Mouse (Mus musculus): Measurements from ENCODE around the gene Defb30. TPM values are rescaled to one million over a fixed set of nuclear protein-coding genes. Genes with fewer than 3 reads are reported as not detected.

Gene Defb30
- total and polyA plus RNA-seq, 3 experiments = not detected

DNA sequence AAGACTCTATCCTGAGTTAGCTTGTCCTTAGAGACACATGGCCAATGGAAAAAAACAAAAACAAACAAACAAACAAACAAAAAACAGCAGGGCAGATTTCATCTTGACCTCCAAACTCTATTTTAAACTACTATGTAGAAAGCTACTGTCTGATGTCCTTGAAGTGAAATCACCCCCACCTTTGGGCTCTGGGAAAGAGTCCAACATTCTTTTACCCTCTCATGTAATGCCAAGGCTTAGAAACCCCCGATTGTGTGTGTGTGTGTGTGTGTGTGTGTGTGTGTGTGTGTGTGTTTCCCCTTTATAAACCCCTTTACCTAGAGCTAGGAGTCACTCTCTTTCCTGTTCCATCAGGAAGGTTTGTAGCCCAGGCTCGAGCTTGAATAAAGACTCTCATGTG lies 47.2 kb downstream of the Defb30 start:
- DNase-seq (ENCODE audit: extremely low read depth) = no peak
- no peak overlapping the region for H3K4me3 ChIP-seq (replicated peaks in 1 of 3; ENCODE audit: low read depth in 2 of 3, low read length in 2 of 3, poor library complexity in 1 of 3)
- in situ Hi-C loops (cut with MboI; ENCODE audit: low pct_ligation_motif_present, low pct_unique_long_range_greater_than_20kb, low sequenced_read_pairs) = no loop called here
- H3K36me3 ChIP-seq (replicated peaks in 1 of 2; ENCODE audit: control insufficient read depth in 1 of 2, insufficient read depth in 1 of 2, low read length in 1 of 2) = no peaks in the 10 kb centered on the region
- no peaks in the 10 kb centered on the region for H3K79me2 ChIP-seq (replicated peaks; ENCODE audit: control insufficient read depth, extremely low read depth, insufficient read depth, poor library complexity, severe bottlenecking)
- TF ChIP-seq SMC3 (IDR thresholded peaks at IDR 0.05; ENCODE audit: low read depth, low read length) (no peak), UBTF (IDR thresholded peaks at IDR 0.05; ENCODE audit: low read depth, low read length) (no peak), MEF2A (IDR thresholded peaks at IDR 0.05; ENCODE audit: borderline replicate concordance, low read depth, low read length) (no peak), NELFE (IDR thresholded peaks at IDR 0.05; ENCODE audit: low read depth, low read length) (no peak), JUND (conservative IDR thresholded peaks at IDR 0.05; ENCODE audit: low read depth, low read length) (no peak)
- H3K27ac ChIP-seq (ENCODE audit: insufficient read depth, low read depth) = no peak overlapping the region
- H3K9me3 ChIP-seq (replicated peaks; ENCODE audit: low read length) = no peaks in the 10 kb centered on the region
- no peak overlapping the region for H3K9ac ChIP-seq (ENCODE audit: insufficient read depth, low read depth)
- H3K4me2 ChIP-seq (ENCODE audit: insufficient read depth, low read depth, poor library complexity, severe bottlenecking) = no peak overlapping the region
- H3K4me1 ChIP-seq (ENCODE audit: control insufficient read depth in 1 of 2, insufficient read depth in 2 of 2) = peaks cover 0 to 12% of the 10 kb centered on the region in 2 experiments; a peak in 1 of 4 replicates
- dilution Hi-C loops (cut with MboI; ENCODE audit: extremely low pct_ligation_motif_present, extremely low pct_unique_long_range_greater_than_20kb, low sequenced_read_pairs) = no loop called here
- H3K27me3 ChIP-seq (replicated peaks) = no peaks in the 10 kb centered on the region

DNA sequence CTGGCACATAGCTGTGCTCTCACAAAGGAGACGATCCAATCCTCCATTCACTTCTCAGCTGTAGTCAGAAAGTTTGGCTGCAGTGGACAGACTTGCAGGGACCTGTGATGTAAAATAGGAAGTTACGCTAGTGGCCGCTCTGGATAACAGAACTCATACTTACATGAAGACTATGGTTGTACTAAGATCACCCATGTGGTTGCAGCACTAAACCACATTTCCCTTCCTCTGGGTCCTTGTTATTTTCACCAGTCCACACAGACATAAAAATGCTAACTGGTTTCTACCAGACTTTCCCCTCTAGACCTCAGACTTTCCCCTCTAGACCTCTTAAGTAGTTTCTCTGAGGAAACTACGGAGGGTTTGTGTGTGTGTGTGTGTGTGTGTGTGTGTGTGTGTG lies 50.8 kb downstream of the Defb30 start:
- no peaks in the 10 kb centered on the region for H3K27me3 ChIP-seq (replicated peaks)
- H3K4me2 ChIP-seq (ENCODE audit: insufficient read depth, low read depth, poor library complexity, severe bottlenecking) = no peak overlapping the region; the same call in 1 of the 2 replicates
- H3K27ac ChIP-seq (ENCODE audit: insufficient read depth, low read depth) = no peak overlapping the region
- TF ChIP-seq TCF12 (IDR thresholded peaks at IDR 0.05; ENCODE audit: low read depth, low read length) = no peak
- TF ChIP-seq SMC3 (IDR thresholded peaks at IDR 0.05; ENCODE audit: low read depth, low read length) = no peak; the same call in 1 of the 2 replicates
- TF ChIP-seq SIN3A (IDR thresholded peaks at IDR 0.05; ENCODE audit: low read length) = no peak
- no peak for TF ChIP-seq MEF2A (IDR thresholded peaks at IDR 0.05; ENCODE audit: borderline replicate concordance, low read depth, low read length)
- peak; percentile 19; the same call in 1 of the 2 replicates for TF ChIP-seq MAFK (IDR thresholded peaks at IDR 0.05; ENCODE audit: insufficient replicate concordance, low read length)
- H3K4me1 ChIP-seq (ENCODE audit: control insufficient read depth in 1 of 2, insufficient read depth in 2 of 2) = peaks cover 0 to 12% of the 10 kb centered on the region in 2 experiments; a peak in 1 of 4 replicates
- in situ Hi-C loops (cut with MboI; ENCODE audit: low pct_ligation_motif_present, low pct_unique_long_range_greater_than_20kb, low sequenced_read_pairs) = no loop called here
- dilution Hi-C loops (cut with MboI; ENCODE audit: extremely low pct_ligation_motif_present, extremely low pct_unique_long_range_greater_than_20kb, low sequenced_read_pairs) = no loop called here
- H3K9me3 ChIP-seq (replicated peaks; ENCODE audit: low read length) = no peaks in the 10 kb centered on the region
- no peaks in the 10 kb centered on the region for H3K79me2 ChIP-seq (replicated peaks; ENCODE audit: control insufficient read depth, extremely low read depth, insufficient read depth, poor library complexity, severe bottlenecking)
- H3K4me3 ChIP-seq (replicated peaks in 1 of 3; ENCODE audit: low read depth in 2 of 3, low read length in 2 of 3, poor library complexity in 1 of 3) = no peak overlapping the region
- H3K36me3 ChIP-seq (replicated peaks in 1 of 2; ENCODE audit: control insufficient read depth in 1 of 2, insufficient read depth in 1 of 2, low read length in 1 of 2) = no peaks in the 10 kb centered on the region
- no peak overlapping the region for H3K9ac ChIP-seq (ENCODE audit: insufficient read depth, low read depth)
- DNase-seq (ENCODE audit: extremely low read depth) = peak; percentile 53

DNA sequence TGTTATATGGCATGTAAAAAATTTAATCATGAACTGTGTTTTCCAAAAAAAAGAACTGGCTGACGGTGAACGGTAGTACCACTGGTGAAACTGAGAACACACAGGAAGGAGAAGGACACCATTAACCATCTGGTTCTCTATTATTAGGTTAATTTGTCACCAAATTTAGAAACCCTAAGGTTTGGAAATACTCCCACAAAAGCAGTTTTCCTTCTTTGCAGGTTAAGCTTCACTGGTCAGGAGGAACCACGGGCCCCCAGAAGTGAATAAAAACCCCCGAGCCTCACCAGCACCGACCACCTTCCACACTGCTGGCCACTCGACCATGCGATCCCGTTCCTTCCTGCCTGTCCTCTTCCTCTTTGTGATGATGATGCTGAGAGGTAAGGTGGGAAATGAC lies 52.0 kb downstream of the Defb30 start, which contains the start of gene Defb47:
Gene Defb47 (plus strand): TSS at position 301 of the 400 bp plus-strand sequence.
- dilution Hi-C loops (cut with MboI; ENCODE audit: extremely low pct_ligation_motif_present, extremely low pct_unique_long_range_greater_than_20kb, low sequenced_read_pairs) = no loop called here
- in situ Hi-C loops (cut with MboI; ENCODE audit: low pct_ligation_motif_present, low pct_unique_long_range_greater_than_20kb, low sequenced_read_pairs) = no loop called here
- TF ChIP-seq MEF2A (IDR thresholded peaks at IDR 0.05; ENCODE audit: borderline replicate concordance, low read depth, low read length) (no peak), TCF12 (IDR thresholded peaks at IDR 0.05; ENCODE audit: low read depth, low read length) (no peak), ZC3H11A (IDR thresholded peaks at IDR 0.05; ENCODE audit: low read depth, low read length) (no peak), RCOR1 (conservative IDR thresholded peaks at IDR 0.05; ENCODE audit: low read depth, low read length) (no peak), MAX (IDR thresholded peaks at IDR 0.05; ENCODE audit: low read length) (no peak), USF1 (IDR thresholded peaks at IDR 0.05; ENCODE audit: low read depth, low read length) (no peak), MAZ (IDR thresholded peaks at IDR 0.05; ENCODE audit: low read depth, low read length) (no peak), BHLHE40 (IDR thresholded peaks at IDR 0.05; ENCODE audit: low read depth, low read length) (no peak), EP300 (IDR thresholded peaks at IDR 0.05; ENCODE audit: low read length) (no peak), NRF1 (IDR thresholded peaks at IDR 0.05; ENCODE audit: low read depth, low read length) (no peak), POLR2AphosphoS2 (IDR thresholded peaks at IDR 0.05; ENCODE audit: low read depth, low read length) (no peak), SMC3 (IDR thresholded peaks at IDR 0.05; ENCODE audit: low read depth, low read length) (no peak)

More for the DNA sequence above, 52.0 kb downstream of the Defb30 start, which contains the start of gene Defb47:
- H3K27me3 ChIP-seq (replicated peaks) = no peaks in the 10 kb centered on the region
- no peaks in the 10 kb centered on the region for H3K36me3 ChIP-seq (replicated peaks in 1 of 2; ENCODE audit: control insufficient read depth in 1 of 2, insufficient read depth in 1 of 2, low read length in 1 of 2)
- H3K4me2 ChIP-seq (ENCODE audit: insufficient read depth, low read depth, poor library complexity, severe bottlenecking) = no peak within 1 kb of the TSS; the same call in 1 of the 2 replicates
- H3K9ac ChIP-seq (ENCODE audit: insufficient read depth, low read depth) = no peak within 1 kb of the TSS
- no peaks in the 10 kb centered on the region for H3K9me3 ChIP-seq (replicated peaks; ENCODE audit: low read length)
- no peak within 1 kb of the TSS for H3K4me3 ChIP-seq (replicated peaks in 1 of 3; ENCODE audit: low read depth in 2 of 3, low read length in 2 of 3, poor library complexity in 1 of 3)
- no peak for DNase-seq (ENCODE audit: extremely low read depth)
- H3K79me2 ChIP-seq (replicated peaks; ENCODE audit: control insufficient read depth, extremely low read depth, insufficient read depth, poor library complexity, severe bottlenecking) = no peaks in the 10 kb centered on the region
- H3K4me1 ChIP-seq (ENCODE audit: control insufficient read depth in 1 of 2, insufficient read depth in 2 of 2) = peaks cover 0 to 12% of the 10 kb centered on the region in 2 experiments; a peak in 1 of 4 replicates
- H3K27ac ChIP-seq (ENCODE audit: insufficient read depth, low read depth) = no peak within 1 kb of the TSS

All from CH12.LX (cell line).